Mouse (Mus musculus) right cerebral cortex, postnatal 36 days (tissue): ENCODE measurements around the gene Ptpro.
"Not testable (repeated sequence)": the region's sequence is repeated elsewhere in the genome, so short reads cannot be mapped to it uniquely, and the experiment has no call there.

Experiments used
- DNase-seq, 2 experiments: peaks; one replicate each; pipeline ENCODE4 v3.0.0; 2022; ENCODE audit warnings: low spot score in 2 of 2, mixed read lengths in 1 of 2

The Ptpro gene

GRCm38 (mm10) chr6:137386935-137387334, 134.8 kb downstream of the Ptpro start:
- DNase-seq, result peak in 1 of 2 experiments; percentile 6

DNA sequence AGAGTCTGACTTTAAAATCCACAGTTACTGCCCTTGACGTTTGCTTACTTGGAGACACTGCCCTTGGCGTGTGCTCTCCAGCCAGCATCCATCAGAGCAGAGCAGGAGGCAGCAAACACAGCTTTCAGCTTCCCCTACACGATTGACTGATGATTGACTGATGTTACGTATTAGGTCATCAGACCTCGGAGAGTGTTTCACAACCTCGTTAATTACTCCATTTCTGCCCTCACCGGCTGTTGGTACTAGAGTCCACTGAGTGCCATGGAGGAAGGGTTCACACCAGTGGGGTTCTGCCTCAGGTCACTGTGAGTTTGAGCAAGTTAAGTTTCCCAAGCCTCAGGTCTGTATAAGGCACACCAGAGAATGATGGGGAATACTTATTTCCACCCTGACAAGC, 143.0 kb downstream of the Ptpro start:
- no peak for DNase-seq

DNA sequence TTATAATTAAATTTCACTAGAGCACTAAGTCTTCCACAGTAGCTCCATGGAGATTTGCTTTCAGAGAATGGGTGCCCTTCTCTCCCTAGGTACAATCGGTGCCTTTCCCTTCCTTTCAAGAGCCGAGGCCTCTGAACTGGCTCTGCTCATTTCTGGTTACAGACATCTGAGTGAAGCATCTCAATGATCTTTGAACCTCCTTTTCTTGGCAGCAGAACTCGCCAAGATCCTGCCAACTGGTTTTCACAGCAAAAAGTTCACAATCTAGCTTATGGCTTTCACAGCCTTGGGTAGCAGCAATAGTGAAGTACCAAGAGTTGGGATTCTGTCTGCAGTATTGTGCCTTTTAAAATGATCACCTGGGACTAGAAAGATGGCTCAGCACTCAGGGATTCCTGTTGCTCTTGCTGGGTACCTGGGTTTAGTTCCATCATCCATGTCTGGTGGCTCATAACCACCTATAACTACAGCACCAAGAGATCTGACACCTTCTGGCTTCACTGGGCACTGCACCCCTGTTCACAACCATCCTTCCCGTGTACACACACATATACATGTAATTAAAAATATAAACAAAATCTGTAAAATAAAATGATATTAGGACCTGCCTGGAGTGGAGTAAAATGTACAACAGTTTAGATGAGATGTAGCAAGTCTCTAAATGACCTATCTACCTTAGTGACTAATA, 144.1 kb downstream of the Ptpro start:
- DNase-seq, result no peak

- no peak for DNase-seq
These were observed 145.2 kb downstream of the Ptpro start for GRCm38 (mm10) chr6:137397358-137397757.

GRCm38 (mm10) chr6:137404196-137404595, 152.1 kb downstream of the Ptpro start:
- DNase-seq, result no peak

GRCm38 (mm10) chr6:137405690-137406089, 153.6 kb downstream of the Ptpro start:
- DNase-seq, result no peak

- no peak for DNase-seq
These were observed 158.4 kb downstream of the Ptpro start for GRCm38 (mm10) chr6:137410510-137410909.

- DNase-seq, result no peak
These were observed 159.8 kb downstream of the Ptpro start for GRCm38 (mm10) chr6:137411901-137412378.

- no peak for DNase-seq
These were observed 160.9 kb downstream of the Ptpro start for GRCm38 (mm10) chr6:137413045-137413444.

- no peak for DNase-seq
These were observed 162.6 kb downstream of the Ptpro start for GRCm38 (mm10) chr6:137414531-137415405.

GRCm38 (mm10) chr6:137422777-137423176, 170.7 kb downstream of the Ptpro start:
- no peak for DNase-seq

DNA sequence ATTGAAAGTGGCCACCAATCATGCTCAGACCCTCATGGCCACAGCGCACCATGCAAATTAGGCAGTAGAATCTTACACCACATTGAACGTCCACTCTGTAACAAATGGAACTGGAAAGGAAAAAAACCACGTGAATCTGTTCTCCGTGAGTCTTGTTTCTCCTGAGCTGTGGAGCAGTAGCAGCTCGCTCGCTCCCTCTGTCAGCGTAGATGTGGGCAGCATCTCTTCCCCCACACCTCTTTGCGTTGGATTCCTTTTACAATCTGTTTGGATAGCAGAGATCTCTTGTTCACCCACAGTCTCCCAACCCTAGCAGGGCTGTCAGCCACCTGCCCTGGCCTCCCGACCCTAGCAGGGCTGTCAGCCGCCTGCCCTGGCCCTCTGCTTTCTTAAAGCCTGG, 171.7 kb downstream of the Ptpro start:
- no peak for DNase-seq

- no peak for DNase-seq
These were observed 173.6 kb downstream of the Ptpro start for GRCm38 (mm10) chr6:137425500-137426432.

GRCm38 (mm10) chr6:137433521-137434137, 181.5 kb downstream of the Ptpro start:
- no peak for DNase-seq

DNA sequence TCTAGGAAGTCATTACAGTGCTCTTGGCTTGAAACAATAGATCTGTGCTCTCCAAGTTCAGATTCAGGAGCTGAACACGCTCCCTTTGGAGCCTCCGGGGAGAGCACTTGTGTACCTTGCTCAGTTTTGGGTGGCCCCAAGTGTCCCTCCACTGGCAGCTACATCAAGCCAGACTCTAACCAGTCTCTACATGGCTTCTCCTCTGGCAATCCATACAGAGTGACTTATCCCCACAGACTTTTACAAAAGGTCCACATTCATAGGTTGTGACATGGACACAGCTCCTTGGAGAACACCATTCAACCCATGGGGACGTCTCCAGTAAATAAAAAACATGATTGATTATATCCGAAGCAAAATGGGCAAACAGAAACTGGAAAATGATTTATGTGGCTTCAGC, 185.4 kb downstream of the Ptpro start:
- no peak for DNase-seq

- no peak for DNase-seq
These were observed 185.9 kb downstream of the Ptpro start for GRCm38 (mm10) chr6:137437902-137438580.

DNA sequence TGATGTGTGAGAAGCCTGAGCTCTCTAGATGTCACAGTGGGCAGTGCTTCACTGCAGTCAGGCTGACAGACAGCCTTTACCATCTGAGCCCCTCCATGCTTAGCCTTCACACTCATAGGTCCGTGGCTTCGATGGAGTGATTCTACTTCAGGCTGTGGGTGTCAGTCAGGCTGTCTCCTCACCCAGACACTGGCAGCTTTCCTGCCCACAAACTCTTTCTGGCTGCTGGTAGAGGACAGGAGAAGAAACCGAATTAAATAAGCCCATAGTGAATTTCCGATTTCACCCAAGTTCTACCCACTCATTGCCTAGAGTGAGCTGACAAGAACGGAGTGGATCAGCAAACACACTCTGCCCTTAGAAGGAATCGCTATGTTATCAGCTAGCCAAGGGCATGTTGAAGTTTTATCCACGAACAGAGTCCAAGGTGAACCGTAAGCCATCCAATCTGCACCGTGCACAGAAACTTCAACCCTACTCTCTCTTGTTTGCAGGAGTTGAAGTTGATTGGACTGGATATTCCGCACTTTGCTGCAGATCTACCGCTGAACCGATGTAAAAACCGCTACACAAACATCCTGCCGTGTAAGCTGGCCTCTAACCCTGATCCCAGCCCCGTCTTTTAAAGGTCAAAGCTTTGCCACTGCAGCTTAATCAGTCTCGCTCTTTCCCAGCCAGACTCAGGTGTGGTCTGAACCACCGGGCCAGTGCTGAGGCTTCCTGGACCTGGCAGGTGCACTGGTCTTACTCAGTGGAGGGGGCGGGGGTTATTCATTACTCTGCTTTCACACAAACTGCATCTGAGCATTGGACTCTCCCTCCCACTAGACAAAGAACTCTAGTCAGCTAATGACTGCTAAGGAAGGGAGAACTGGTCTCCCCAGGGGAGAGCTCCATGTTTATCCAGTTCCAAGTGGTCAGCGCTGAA, 188.7 kb downstream of the Ptpro start:
- peak in 1 of 2 experiments; percentile 28 for DNase-seq

DNA sequence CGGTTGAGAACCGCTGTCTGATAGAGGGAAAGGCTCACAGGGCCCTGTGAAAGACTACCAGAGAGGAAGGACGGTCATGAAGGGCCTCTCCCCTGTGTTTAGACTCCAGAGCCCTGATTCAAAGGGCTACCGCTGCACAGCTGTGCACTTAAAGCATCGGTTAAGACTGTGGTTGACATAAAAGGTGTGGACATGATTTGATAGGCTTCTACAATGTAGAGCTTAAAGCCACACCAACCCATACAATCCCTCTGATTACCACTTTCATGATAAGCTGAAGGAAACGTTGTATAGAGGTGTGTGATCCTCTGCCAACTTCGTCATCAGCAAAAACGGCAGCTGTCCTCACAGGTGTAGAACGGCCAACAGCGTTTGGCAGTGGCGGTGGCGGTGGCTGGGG, 191.0 kb downstream of the Ptpro start:
- no peak for DNase-seq

GRCm38 (mm10) chr6:137446116-137446515, 194.0 kb downstream of the Ptpro start:
- not testable (repeated sequence) for DNase-seq
